Mouse (Mus musculus): ENCODE data around the gene Adgrg2. TPM values are rescaled to one million over a fixed set of nuclear protein-coding genes. Genes with fewer than 3 reads are reported as not detected.

Adgrg2 gene
- polyA plus RNA-seq, 1 experiment from 2014 or later: 1.9 TPM

DNA sequence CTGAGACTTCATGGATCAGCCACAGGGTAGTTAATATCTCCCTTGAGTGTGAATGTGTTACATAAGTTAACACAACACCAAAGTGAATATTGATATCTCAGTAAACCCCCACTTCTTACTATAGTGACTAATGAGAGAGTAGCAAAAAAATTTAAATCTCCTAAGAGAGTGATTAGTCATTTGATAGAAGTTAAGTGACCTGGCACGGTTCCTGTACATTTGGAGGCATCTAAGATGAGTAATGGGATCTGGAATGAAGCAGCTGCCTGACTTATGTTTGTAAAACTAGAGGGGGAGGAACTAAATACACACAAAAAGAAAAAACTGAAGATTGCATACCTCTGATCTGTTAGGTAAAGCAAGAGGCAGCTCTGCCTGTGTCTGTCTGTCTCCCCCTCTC lies 118.6 kb downstream of the Adgrg2 start:
- WGBS: 71% methylated on average over 1 of the region's 1 CpGs
- Histone ChIP-seq H3K4me2 (no peak overlapping the region), H3K4me1 (no peaks in the 10 kb centered on the region), H3K27me3 (peaks cover 18% of the 10 kb centered on the region), H3K27ac (no peak overlapping the region), H3K9ac (no peak overlapping the region), H3K36me3 (no peaks in the 10 kb centered on the region), H3K4me3 (no peak overlapping the region), H3K9me3 (no peaks in the 10 kb centered on the region)
- ATAC-seq (ENCODE audit: insufficient number of reproducible peaks, insufficient read depth, low FRiP score, low TSS enrichment, low read depth): no peak

DNA sequence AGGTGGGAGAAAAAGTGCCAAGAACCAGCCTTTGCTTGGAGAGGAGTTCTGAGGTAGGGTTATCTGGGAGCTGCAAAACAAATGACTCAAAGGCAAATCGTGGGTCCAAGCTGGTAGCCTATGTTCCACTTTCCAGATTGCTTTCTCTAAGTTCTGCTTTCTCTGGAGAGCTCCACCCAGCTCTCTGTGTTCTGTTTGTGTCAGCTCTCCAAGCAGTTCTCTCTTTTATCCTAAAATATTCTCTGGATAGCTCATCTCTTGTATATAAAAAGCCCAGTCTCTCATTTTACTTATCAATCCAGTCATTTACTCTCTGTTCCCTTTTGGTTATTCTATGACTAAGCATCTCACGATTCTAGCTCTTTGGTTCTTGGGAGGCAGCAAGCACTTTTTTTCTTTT lies 119.7 kb downstream of the Adgrg2 start:
- 74% methylated on average over 2 of the region's 2 CpGs for WGBS
- Histone ChIP-seq H3K27ac (no peak overlapping the region), H3K4me2 (no peak overlapping the region), H3K9me3 (no peaks in the 10 kb centered on the region), H3K4me1 (no peaks in the 10 kb centered on the region), H3K27me3 (peaks cover 13% of the 10 kb centered on the region), H3K4me3 (no peak overlapping the region), H3K9ac (no peak overlapping the region), H3K36me3 (no peaks in the 10 kb centered on the region)
- no peak for ATAC-seq (ENCODE audit: insufficient number of reproducible peaks, insufficient read depth, low FRiP score, low TSS enrichment, low read depth)

GRCm38 (mm10) chrX:160516027-160516426 lies 125.5 kb downstream of the Adgrg2 start:
- no peaks in the 10 kb centered on the region for H3K9me3 ChIP-seq
- H3K27ac ChIP-seq: no peak overlapping the region
- H3K9ac ChIP-seq: no peak overlapping the region
- H3K4me2 ChIP-seq: no peak overlapping the region
- no peak for ATAC-seq (ENCODE audit: insufficient number of reproducible peaks, insufficient read depth, low FRiP score, low TSS enrichment, low read depth)
- no peak overlapping the region for H3K4me3 ChIP-seq
- H3K27me3 ChIP-seq: peaks cover 8% of the 10 kb centered on the region
- no peaks in the 10 kb centered on the region for H3K36me3 ChIP-seq
- no peaks in the 10 kb centered on the region for H3K4me1 ChIP-seq

GRCm38 (mm10) chrX:160542772-160543171 lies 152.3 kb downstream of the Adgrg2 start:
- H3K27me3 ChIP-seq: 0 out of 2 replicates have a peak, but pooled peaks cover 9% of the 10 kb centered on the region

More at GRCm38 (mm10) chrX:160542772-160543171, 152.3 kb downstream of the Adgrg2 start:
- H3K9me3 ChIP-seq: no peaks in the 10 kb centered on the region
- no peak overlapping the region for H3K9ac ChIP-seq
- H3K36me3 ChIP-seq: peaks cover 10% of the 10 kb centered on the region
- no peaks in the 10 kb centered on the region for H3K4me1 ChIP-seq
- ATAC-seq (ENCODE audit: insufficient number of reproducible peaks, insufficient read depth, low FRiP score, low TSS enrichment, low read depth): no peak
- no peak overlapping the region for H3K27ac ChIP-seq
- 54% methylated on average over 2 of the region's 2 CpGs for whole genome bisulfite sequencing
- no peak overlapping the region for H3K4me3 ChIP-seq
- no peak overlapping the region for H3K4me2 ChIP-seq

Other genes with a start within 250 kb of the Adgrg2 start
- 19.6 and 21.8 TPM in 2 replicates for gene Phka2, start 111.5 kb downstream of the Adgrg2 start, polyA plus RNA-seq (2015; fragmentation: Nextera tagmentation; extraction: Ambion mirVana)

All from embryonic facial prominence, embryonic 13.5 days (tissue).